Mouse (Mus musculus): Measurements from ENCODE around the gene Cldn9. TPM values are rescaled to one million over a fixed set of nuclear protein-coding genes. Genes with fewer than 3 reads are reported as not detected.

Gene Cldn9
- polyA plus RNA-seq (2015; fragmentation: Nextera tagmentation; extraction: Ambion mirVana) = 5.1 and 5.8 TPM in 2 replicates

DNA sequence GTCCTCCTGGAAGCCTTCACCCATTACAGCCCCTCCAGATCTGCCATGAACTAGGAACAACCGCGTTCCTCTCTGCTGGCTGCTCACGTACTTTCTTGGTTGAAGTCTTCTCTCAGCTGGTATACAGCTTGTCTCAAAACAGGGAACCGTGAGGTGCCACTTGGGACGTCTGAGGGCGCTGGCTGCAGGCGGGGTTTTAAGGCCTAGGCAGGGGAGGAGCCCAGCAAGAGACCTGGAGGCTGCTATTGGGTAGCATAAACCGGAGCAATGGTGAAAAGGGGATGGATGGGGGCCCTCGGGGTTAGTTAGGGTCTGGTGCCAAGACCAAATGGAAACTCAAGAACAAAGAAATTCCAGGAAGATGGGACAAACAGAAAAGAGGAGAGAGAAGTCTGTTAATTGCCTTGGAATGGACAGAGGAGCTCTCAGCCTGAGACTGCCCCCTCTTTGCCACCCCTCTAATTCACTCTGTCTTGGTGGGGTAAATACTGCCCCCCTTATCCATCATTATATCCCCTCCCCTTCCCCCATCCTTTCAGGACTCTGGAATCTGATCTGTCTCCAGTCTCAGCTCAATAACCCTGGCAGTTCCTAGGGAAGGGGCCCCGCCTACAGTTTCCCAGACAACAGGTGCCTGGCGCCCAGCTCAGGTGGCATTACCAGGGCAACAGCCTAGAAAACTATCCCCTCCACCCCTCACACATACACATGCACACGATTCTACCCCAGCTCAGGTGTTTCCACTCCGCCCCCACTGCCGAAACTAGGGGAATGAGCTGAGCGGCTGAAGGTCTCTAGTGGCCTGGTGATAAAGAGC lies at the start of gene Cldn9:
Gene Cldn9, minus strand, starts transcription at position 171 of the 817 bp plus-strand sequence.
- 16% methylated on average over 15 of the region's 15 CpGs for WGBS

DNA sequence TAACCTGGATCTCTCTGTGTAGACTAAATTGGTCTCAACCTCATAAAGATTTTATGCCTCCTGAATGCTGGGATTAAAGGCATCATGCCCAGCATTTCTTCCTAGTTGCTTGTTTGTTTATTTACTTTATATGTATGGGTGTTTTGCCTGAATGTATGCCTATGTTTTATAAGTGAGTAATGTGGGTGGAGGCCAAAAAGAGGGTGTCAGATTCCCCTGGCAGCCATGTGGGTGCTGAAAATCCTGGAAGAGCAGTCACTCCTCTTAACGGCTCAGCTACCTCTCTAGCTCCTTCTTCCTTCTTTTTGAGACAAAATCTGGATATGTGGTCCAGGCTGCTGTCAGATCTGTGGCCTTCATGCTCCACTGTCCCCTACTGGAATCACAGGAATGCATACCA lies 46.6 kb upstream of the Cldn9 start:
- H3K27me3 ChIP-seq = no peaks in the 10 kb centered on the region
- H3K4me1 ChIP-seq = peaks cover 24% of the 10 kb centered on the region
- H3K36me3 ChIP-seq = peaks cover 3% of the 10 kb centered on the region; the same call in 1 of the 2 replicates
- no peak overlapping the region for H3K27ac ChIP-seq
- no peak overlapping the region for H3K9ac ChIP-seq
- no peak overlapping the region for H3K4me3 ChIP-seq
- ATAC-seq (ENCODE audit: insufficient number of reproducible peaks, low FRiP score, low TSS enrichment, low read depth) = no peak
- no peak overlapping the region for H3K4me2 ChIP-seq
- WGBS = 20% methylated on average over 1 of the region's 1 CpGs
- no peaks in the 10 kb centered on the region for H3K9me3 ChIP-seq

More for the DNA sequence above, at the start of gene Cldn9:
- Histone ChIP-seq H3K4me1 (peaks cover 25% of the 10 kb centered on the region), H3K4me3 (peak within 1 kb of the TSS; percentile 19), H3K9ac (no peak within 1 kb of the TSS), H3K27me3 (peaks cover 42% of the 10 kb centered on the region), H3K9me3 (no peaks in the 10 kb centered on the region), H3K36me3 (no peaks in the 10 kb centered on the region), H3K27ac (no peak within 1 kb of the TSS), H3K4me2 (peak within 1 kb of the TSS; percentile 31)
- peak; percentile 50; the same call in 1 of the 2 replicates for ATAC-seq (ENCODE audit: insufficient number of reproducible peaks, low FRiP score, low TSS enrichment, low read depth)

DNA sequence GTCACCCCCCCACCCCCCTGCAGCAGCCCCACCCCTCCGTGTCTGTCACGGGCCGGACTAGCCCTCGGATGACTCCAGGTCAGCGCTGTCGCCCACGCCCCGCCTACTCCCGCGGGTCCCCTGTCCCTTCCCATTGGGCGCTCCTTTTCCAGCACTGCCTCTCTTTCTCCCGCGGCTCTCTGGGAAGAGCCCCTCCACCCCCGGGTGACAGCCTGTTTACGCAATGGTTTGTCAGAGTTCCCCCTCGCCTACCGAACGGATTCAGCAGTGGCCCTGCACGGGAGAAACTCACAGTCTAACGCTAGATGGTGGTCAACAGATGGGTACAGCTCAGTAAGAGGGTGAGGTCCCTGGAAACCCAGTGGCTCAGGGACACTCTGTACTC lies 42.9 kb upstream of the Cldn9 start:
- Histone ChIP-seq H3K27me3 (no peaks in the 10 kb centered on the region), H3K9ac (peak overlapping the region; percentile 71), H3K9me3 (no peaks in the 10 kb centered on the region), H3K4me1 (peaks cover 14% of the 10 kb centered on the region), H3K36me3 (no peaks in the 10 kb centered on the region), H3K4me3 (peak overlapping the region; percentile 89), H3K27ac (peak overlapping the region; percentile 86), H3K4me2 (peak overlapping the region; percentile 87)
- under 1% methylated on average over 20 of the region's 20 CpGs for WGBS
- ATAC-seq (ENCODE audit: insufficient number of reproducible peaks, low FRiP score, low TSS enrichment, low read depth) = peak; percentile 81

DNA sequence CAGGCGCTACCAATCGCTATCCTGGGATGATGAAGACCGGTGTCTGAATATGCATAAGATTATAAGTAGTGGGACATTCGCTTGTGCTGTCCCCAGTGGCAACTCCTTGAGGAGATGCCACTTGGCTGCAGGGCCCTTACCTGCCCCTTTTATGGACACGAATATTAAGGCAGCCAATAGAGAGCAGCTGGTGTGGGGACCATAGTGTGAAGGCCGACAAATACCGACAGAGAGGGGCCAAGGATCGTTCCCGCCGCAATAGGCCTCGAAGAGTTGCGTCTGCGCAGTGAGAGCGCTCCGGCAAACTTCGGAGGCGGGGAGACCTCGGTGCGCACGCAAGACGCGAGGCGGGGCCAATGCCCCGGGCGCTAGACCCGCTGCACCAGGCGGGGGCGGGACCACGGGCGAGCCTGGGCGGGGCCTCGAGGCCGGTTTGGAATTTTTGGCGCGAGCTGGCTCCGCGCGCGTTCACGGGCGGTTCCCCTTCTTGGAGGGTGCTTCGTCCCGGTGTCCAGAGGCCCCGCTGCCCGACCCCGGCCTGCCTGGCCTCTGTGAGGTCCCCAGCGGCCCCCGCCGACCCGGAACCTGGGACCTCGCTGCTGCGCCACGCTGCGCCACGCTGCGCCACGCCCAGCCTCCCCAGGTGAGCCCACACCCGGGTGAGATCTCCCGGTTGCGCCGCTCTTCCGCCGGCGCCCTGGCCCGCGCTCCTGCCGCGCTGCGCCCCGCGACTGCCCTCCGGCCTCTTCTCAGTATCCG lies 42.4 kb upstream of the Cldn9 start, which contains the start of gene Pkmyt1:
Gene Pkmyt1, plus strand, starts transcription at position 338 of the 759 bp plus-strand sequence.
- H3K9me3 ChIP-seq = no peaks in the 10 kb centered on the region
- H3K4me2 ChIP-seq = peak within 1 kb of the TSS; percentile 87
- peak within 1 kb of the TSS; percentile 71 for H3K9ac ChIP-seq
- H3K4me1 ChIP-seq = peaks cover 14% of the 10 kb centered on the region
- H3K27me3 ChIP-seq = no peaks in the 10 kb centered on the region
- no peaks in the 10 kb centered on the region for H3K36me3 ChIP-seq
- 1% methylated on average over 73 of the region's 73 CpGs for WGBS
- peak; percentile 90 for ATAC-seq (ENCODE audit: insufficient number of reproducible peaks, low FRiP score, low TSS enrichment, low read depth)
- peak within 1 kb of the TSS; percentile 86 for H3K27ac ChIP-seq
- H3K4me3 ChIP-seq = peak within 1 kb of the TSS; percentile 89

DNA sequence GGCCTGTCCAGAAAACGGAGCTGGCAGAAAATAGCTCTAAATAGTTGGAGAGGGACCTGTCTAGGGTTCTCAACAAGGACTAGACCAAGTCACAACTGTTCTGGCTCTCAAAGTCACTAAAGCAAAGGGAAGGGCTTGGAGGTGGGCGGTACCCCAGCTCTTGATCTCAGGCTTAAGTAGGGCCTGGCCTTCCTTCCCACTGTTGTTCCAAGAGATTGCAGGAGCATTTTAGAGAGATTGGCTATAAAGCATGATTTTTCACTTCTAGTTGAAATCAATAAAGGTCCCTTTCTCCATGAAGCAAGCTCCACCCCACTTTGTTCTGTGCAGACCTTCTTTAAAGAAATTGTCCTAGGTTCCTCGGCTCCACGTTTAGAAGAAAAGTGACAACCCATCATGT lies 41.7 kb upstream of the Cldn9 start:
- Histone ChIP-seq H3K4me2 (peak overlapping the region; percentile 87), H3K27ac (peak overlapping the region; percentile 79), H3K36me3 (no peaks in the 10 kb centered on the region), H3K9ac (no peak overlapping the region; the same call in 1 of the 2 replicates), H3K9me3 (no peaks in the 10 kb centered on the region), H3K4me1 (peaks cover 16% of the 10 kb centered on the region), H3K27me3 (0 out of 2 replicates have a peak, but pooled peaks cover 2% of the 10 kb centered on the region), H3K4me3 (peak overlapping the region; percentile 89)
- no peak for ATAC-seq (ENCODE audit: insufficient number of reproducible peaks, low FRiP score, low TSS enrichment, low read depth)
- WGBS = 56% methylated on average over 4 of the region's 4 CpGs

DNA sequence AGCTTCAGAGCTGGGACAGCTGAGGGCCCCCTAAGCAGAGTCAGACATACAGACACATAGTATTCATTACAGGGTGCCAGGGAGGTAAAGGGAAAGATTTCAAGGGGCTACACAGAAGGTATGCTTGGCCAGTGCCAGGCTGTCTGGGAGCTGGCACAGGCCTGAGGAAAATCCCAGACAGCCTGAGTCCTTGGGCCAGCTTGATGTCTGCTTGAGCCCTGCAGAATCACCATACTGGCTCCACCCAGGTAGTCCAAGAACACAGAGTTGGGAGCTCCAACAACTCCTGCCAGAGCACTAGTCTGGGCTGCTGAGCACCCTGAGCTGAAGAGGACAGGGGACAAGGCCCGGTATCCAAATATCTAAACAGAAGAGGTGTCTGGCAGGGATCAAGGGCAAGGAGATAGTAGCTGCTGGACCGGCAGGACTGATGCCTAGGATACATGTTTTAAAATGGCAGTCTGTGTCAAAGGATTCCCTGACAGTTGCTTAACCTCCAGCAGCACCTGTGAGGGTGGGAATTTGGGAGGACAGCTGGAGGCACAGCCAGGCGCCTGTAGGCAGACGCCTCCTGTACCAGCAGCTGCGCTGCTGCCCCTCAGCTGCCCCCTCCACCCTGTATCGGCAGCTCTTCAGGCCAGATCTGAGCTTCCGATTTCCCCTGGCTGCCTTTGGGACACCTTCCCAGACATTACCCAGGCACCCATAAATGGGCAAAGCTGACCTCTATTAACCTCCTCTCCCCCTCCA lies 38.7 kb upstream of the Cldn9 start, which contains the start of gene 1520401A03Rik:
Gene 1520401A03Rik, minus strand, starts transcription at position 408 of the 750 bp plus-strand sequence.
- no peak for ATAC-seq (ENCODE audit: insufficient number of reproducible peaks, low FRiP score, low TSS enrichment, low read depth)
- Histone ChIP-seq H3K27ac (peak within 1 kb of the TSS; percentile 24; the same call in 1 of the 2 replicates), H3K9ac (no peak within 1 kb of the TSS), H3K36me3 (no peaks in the 10 kb centered on the region), H3K4me3 (no peak within 1 kb of the TSS), H3K4me2 (no peak within 1 kb of the TSS), H3K4me1 (peaks cover 16% of the 10 kb centered on the region), H3K27me3 (0 out of 2 replicates have a peak, but pooled peaks cover 2% of the 10 kb centered on the region), H3K9me3 (no peaks in the 10 kb centered on the region)
- WGBS = 59% methylated on average over 7 of the region's 7 CpGs

DNA sequence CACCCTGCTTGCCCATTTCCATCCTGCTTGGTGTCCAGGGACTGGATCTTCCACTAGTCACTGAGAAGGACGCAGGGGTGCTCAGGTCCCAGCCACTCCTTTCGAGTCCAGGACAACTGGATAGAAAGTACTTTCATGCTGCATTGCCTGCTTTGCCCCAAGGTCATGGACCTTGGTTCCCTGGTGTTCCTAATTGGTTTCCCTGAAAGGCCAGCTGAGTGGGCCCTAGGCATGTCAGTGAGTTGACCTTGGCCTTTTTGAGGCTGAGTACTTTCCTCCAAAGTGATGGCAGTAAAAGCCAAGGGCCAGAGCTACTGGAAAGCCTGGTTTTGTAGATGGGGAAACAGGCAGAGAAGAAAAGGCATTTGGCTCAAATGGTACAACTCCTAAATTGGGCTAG lies 38.1 kb upstream of the Cldn9 start:
- ATAC-seq (ENCODE audit: insufficient number of reproducible peaks, low FRiP score, low TSS enrichment, low read depth) = no peak
- 0 out of 2 replicates have a peak, but pooled peaks cover 2% of the 10 kb centered on the region for H3K27me3 ChIP-seq
- H3K4me1 ChIP-seq = peaks cover 12% of the 10 kb centered on the region
- 85% methylated on average over 2 of the region's 2 CpGs for WGBS
- H3K36me3 ChIP-seq = no peaks in the 10 kb centered on the region
- H3K4me2 ChIP-seq = no peak overlapping the region
- no peak overlapping the region for H3K4me3 ChIP-seq
- no peak overlapping the region for H3K9ac ChIP-seq
- H3K27ac ChIP-seq = peak overlapping the region; percentile 24; the same call in 1 of the 2 replicates
- no peaks in the 10 kb centered on the region for H3K9me3 ChIP-seq

DNA sequence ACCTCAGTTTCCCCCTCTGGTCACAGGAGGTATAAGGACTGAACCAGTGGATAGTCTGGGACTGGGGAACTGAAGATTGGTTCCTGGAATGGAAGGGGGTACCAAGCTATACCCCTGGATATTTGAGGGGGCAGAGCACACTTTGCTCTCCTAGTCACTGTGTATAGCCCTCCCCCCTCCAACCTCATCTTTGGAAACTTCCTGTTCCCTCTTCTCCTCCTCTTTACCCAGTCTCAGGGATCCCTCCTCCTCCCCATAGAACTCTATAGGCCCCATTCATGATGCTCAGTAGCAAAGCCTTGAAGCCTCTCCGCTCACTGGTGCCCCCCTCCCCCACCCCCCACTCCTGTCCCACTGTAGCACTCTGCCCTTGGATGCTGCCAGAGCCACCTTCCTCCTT lies 35.6 kb upstream of the Cldn9 start:
- ATAC-seq (ENCODE audit: insufficient number of reproducible peaks, low FRiP score, low TSS enrichment, low read depth) = no peak
- WGBS = 20% methylated on average over 1 of the region's 1 CpGs
- Histone ChIP-seq H3K36me3 (no peaks in the 10 kb centered on the region), H3K9me3 (no peaks in the 10 kb centered on the region), H3K4me1 (0 out of 2 replicates have a peak, but pooled peaks cover 3% of the 10 kb centered on the region), H3K4me2 (no peak overlapping the region), H3K27ac (no peak overlapping the region), H3K9ac (no peak overlapping the region), H3K4me3 (no peak overlapping the region), H3K27me3 (0 out of 2 replicates have a peak, but pooled peaks cover 2% of the 10 kb centered on the region)

DNA sequence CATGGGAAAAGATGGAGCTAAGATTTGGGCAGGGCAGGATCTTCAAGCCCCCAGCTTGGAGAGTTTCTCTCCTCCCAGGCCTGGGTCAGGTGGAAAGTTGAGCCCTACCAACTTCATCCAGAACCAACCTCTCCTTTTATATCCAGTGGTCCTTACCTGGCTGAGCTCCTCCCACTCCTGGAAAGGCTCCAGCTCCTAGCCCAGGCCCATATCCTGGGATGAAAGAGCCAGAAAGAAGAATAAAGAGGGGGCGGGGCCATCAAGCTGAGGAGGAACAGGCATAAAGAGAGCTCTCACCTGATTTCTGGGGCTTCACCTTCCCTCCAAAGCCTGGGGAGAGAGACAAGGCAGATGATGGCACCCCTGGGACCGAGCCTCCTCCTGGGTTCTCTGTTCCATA lies 33.2 kb upstream of the Cldn9 start:
- no peaks in the 10 kb centered on the region for H3K36me3 ChIP-seq
- H3K4me2 ChIP-seq = no peak overlapping the region
- no peak for ATAC-seq (ENCODE audit: insufficient number of reproducible peaks, low FRiP score, low TSS enrichment, low read depth)

DNA sequence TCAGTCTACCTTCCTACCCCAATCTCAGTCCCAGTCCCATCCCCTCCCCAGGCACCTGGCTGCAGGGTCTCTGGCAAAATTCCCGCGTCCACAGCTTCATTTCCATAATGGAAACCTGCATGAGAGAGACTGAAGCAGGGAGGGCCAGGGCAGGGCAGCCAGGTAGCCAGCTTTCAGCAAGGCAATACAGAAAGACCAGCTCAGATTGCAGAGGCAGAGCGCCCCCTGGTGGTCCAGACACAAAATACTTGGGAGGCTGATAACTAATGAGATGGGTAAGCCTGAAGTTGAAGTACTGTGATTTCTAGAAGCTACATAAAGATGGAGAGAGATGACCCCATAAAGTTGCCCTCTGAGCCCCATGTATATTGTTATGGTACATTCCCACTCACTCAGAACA lies 22.4 kb upstream of the Cldn9 start:
- ATAC-seq (ENCODE audit: insufficient number of reproducible peaks, low FRiP score, low TSS enrichment, low read depth) = no peak
- Histone ChIP-seq H3K4me1 (peaks cover 8% of the 10 kb centered on the region), H3K9ac (no peak overlapping the region), H3K27ac (no peak overlapping the region), H3K4me3 (no peak overlapping the region), H3K36me3 (no peaks in the 10 kb centered on the region), H3K4me2 (no peak overlapping the region), H3K27me3 (peaks cover 10% of the 10 kb centered on the region; the same call in 1 of the 2 replicates), H3K9me3 (no peaks in the 10 kb centered on the region)
- 6% methylated on average over 3 of the region's 3 CpGs for WGBS

More for the DNA sequence above, 33.2 kb upstream of the Cldn9 start:
- 59% methylated on average over 2 of the region's 2 CpGs for WGBS
- H3K9me3 ChIP-seq = no peaks in the 10 kb centered on the region
- no peak overlapping the region for H3K4me3 ChIP-seq
- H3K27ac ChIP-seq = no peak overlapping the region
- H3K9ac ChIP-seq = no peak overlapping the region
- 0 out of 2 replicates have a peak, but pooled peaks cover 3% of the 10 kb centered on the region for H3K4me1 ChIP-seq
- 0 out of 2 replicates have a peak, but pooled peaks cover 2% of the 10 kb centered on the region for H3K27me3 ChIP-seq

DNA sequence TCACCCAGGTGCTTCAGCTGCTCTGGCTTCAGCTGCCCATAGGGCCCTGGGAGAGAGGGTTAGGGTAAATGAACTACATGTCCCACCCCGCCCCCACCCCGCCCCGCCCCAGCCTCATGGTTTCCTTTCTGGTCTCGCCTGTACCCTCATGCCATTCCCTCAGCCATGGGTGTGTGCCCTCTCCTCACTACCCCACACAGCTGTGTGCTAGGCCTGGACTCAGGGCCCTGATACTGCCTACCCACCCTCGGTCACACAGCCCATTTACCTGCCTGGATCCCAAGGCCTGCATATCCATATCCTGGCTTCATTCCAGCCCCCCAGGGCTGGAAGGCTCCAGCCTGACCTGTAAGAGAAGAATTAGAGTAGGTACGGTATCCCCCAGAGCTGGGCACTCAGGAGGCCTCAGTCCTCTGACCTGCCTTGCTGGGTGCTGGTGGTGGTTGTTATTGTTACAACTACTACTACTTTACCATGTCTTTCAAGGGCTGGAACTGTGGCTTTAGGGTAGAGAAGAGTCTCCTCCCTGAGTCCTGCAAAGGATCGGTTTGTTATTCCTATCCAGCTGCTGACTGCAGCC lies 21.8 kb upstream of the Cldn9 start:
- Histone ChIP-seq H3K9me3 (no peaks in the 10 kb centered on the region), H3K27me3 (peaks cover 16% of the 10 kb centered on the region), H3K4me2 (no peak overlapping the region), H3K4me3 (no peak overlapping the region), H3K4me1 (peaks cover 8% of the 10 kb centered on the region), H3K36me3 (no peaks in the 10 kb centered on the region), H3K9ac (no peak overlapping the region), H3K27ac (no peak overlapping the region)
- WGBS = 72% methylated on average over 7 of the region's 7 CpGs
- ATAC-seq (ENCODE audit: insufficient number of reproducible peaks, low FRiP score, low TSS enrichment, low read depth) = 0 out of 2 replicates have a peak, but pooled peaks have one; percentile 31

Data from limb, embryonic 15.5 days (tissue).